Mouse (Mus musculus): ENCODE data around the gene Olfr1253.

Olfr1253 gene

GRCm38 (mm10) chr2:89756990-89757389, at the start of gene Olfr1253:
Gene Olfr1253 (minus strand): TSS chr2:89757090.
- DNase-seq (ENCODE audit: low read depth, low spot score) = no peak

- no peak for DNase-seq (ENCODE audit: low read depth, low spot score)
Measured at GRCm38 (mm10) chr2:89799583-89799982, 42.7 kb upstream of the Olfr1253 start.

- DNase-seq (ENCODE audit: low read depth, low spot score) = no peak
Measured at GRCm38 (mm10) chr2:89793519-89793918, 36.6 kb upstream of the Olfr1253 start, which contains the start of gene Olfr1254. Gene Olfr1254 (minus strand): TSS chr2:89793619.

GRCm38 (mm10) chr2:89724912-89725311, 32.0 kb downstream of the Olfr1253 start, which contains the start of gene Olfr1252:
Gene Olfr1252 (minus strand): TSS chr2:89725012.
- no peak for DNase-seq (ENCODE audit: low read depth, low spot score)

Data from embryo, embryonic 11.5 days (tissue).